Mouse (Mus musculus) intestine, embryonic 16.5 days (tissue): ENCODE results near the gene Noa1. TPM values are rescaled to one million over a fixed set of nuclear protein-coding genes. Genes with fewer than 3 reads are reported as not detected.
A peak's percentile ranks its signal among the peaks of the same experiment; 100 is the strongest.

Source experiments
- ATAC-seq: fragments of 200-750 bp; cut with Nextera tagmentation; 2 replicates; pipeline ENCODE4 v1.8.0; 2017; ENCODE audit warnings: moderate TSS enrichment, moderate library complexity
- H3K27ac ChIP-seq: fragments of 300-500 bp; sonication (generic); 2 replicates; pipeline ENCODE4 v1.5.1; 2014; ENCODE audit warnings: mild to moderate bottlenecking, low read length
- H3K27me3 ChIP-seq: fragments of 300-500 bp; sonication (generic); replicated peaks from 2 replicates; pipeline ENCODE4 v1.6.1; 2014; ENCODE audit warnings: low read length, control low read depth, mixed read lengths; ENCODE audit not compliant: control insufficient read depth, insufficient read depth
- H3K36me3 ChIP-seq: fragments of 300-500 bp; sonication (generic); 2 replicates; pipeline ENCODE4 v1.6.1; 2014; ENCODE audit warnings: low read length, control low read depth; ENCODE audit not compliant: control insufficient read depth, insufficient read depth
- H3K4me1 ChIP-seq: fragments of 300-500 bp; sonication (generic); 2 replicates; pipeline ENCODE4 v1.6.1; 2014; ENCODE audit warnings: low read length, control low read depth, mixed read lengths; ENCODE audit not compliant: control insufficient read depth, insufficient read depth
- H3K4me2 ChIP-seq: fragments of 300-500 bp; sonication (generic); 2 replicates; pipeline ENCODE4 v1.6.1; 2014; ENCODE audit warnings: low read depth, low read length, control low read depth
- H3K4me3 ChIP-seq: fragments of 300-500 bp; sonication (generic); 2 replicates; pipeline ENCODE4 v1.5.1; 2014; ENCODE audit warnings: mild to moderate bottlenecking, low read length
- H3K9ac ChIP-seq: fragments of 300-500 bp; sonication (generic); 2 replicates; pipeline ENCODE4 v1.6.1; 2014; ENCODE audit warnings: low read depth, low read length
- H3K9me3 ChIP-seq: fragments of 300-500 bp; sonication (generic); 2 replicates; pipeline ENCODE4 v1.6.1; 2016; ENCODE audit warnings: low read length, control low read depth; ENCODE audit not compliant: control insufficient read depth
- WGBS: fragments of 180-500 bp; shearing (Covaris S2); extraction: QIAGEN DNeasy Blood & Tissue Kit; methylation state at CpG from one replicate; pipeline ENCODE4 v1.1.7; 2014; 5-methylcytosine and 5-hydroxymethylcytosine counted together
- polyA plus RNA-seq: library from polyadenylated mRNA; unstranded; fragments of >200 nt; fragmentation: Nextera tagmentation; extraction: Ambion mirVana; gene quantifications from 2 replicates; pipeline ENCODE4 v1.2.1, GENCODE M21; 2015

Noa1 gene
- polyA plus RNA-seq, 1 experiment from 2014 or later: 30.9 TPM

- WGBS: 84% methylated on average over 4 of the region's 4 CpGs
- no peaks in the 10 kb centered on the region for H3K4me1 ChIP-seq
- H3K27ac ChIP-seq: no peak overlapping the region
- no peak overlapping the region for H3K4me3 ChIP-seq
- H3K36me3 ChIP-seq: peaks cover 33% of the 10 kb centered on the region
- H3K27me3 ChIP-seq: no peaks in the 10 kb centered on the region
- no peak overlapping the region for H3K4me2 ChIP-seq
- no peak; the same call in 1 of the 2 replicates for ATAC-seq
- H3K9me3 ChIP-seq: no peaks in the 10 kb centered on the region
- H3K9ac ChIP-seq: no peak overlapping the region
Measured at GRCm38 (mm10) chr5:77340033-77340432, 30.1 kb upstream of the Noa1 start.

DNA sequence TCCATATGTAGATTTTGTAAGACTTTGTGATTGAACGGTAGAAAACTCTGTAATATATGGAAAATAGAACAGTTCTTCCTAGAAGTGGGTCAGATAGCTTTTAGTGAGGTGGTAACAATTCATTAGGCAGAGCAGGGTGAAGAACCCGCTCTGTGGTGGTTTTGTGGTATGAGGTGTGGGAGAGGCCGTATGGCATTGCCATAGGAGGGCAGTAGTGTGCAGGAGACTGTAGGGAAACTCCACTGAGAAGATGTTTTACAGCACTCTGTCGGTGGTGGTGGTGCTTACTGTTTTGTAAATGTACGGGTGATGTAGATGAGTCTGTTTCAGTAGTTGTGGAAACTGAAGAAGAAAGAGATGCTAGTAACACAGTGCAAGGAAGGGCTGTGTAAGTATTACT is 20.3 kb upstream of the Noa1 start:
- Histone ChIP-seq H3K27ac (no peak overlapping the region), H3K4me3 (no peak overlapping the region), H3K9ac (no peak overlapping the region), H3K4me2 (no peak overlapping the region), H3K4me1 (no peaks in the 10 kb centered on the region), H3K9me3 (no peaks in the 10 kb centered on the region), H3K36me3 (peaks cover 22% of the 10 kb centered on the region), H3K27me3 (no peaks in the 10 kb centered on the region)
- WGBS: 80% methylated on average over 5 of the region's 5 CpGs
- ATAC-seq: no peak

DNA sequence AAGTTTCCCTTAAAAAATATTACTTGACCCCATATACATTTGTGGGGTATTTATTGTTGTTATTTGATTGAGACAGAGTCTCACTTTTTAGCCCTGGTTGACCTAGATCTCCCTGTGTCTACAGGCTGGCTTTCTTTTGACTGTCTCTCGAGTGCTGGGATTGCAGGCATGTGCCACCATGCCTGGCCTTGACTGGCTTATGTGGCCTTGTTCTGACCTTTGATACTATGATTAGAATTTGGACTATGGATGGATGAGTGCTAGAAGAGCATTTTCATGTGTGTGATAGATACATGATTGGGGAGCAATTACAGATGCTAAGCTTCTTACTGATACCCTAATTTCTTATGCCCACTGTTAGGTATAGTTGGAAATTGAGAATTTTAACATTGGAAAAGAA is 15.1 kb upstream of the Noa1 start:
- Histone ChIP-seq H3K36me3 (peaks cover 19% of the 10 kb centered on the region), H3K4me3 (no peak overlapping the region), H3K27ac (no peak overlapping the region), H3K4me2 (no peak overlapping the region), H3K9me3 (no peaks in the 10 kb centered on the region), H3K9ac (no peak overlapping the region), H3K27me3 (no peaks in the 10 kb centered on the region), H3K4me1 (no peaks in the 10 kb centered on the region)
- no peak for ATAC-seq
- WGBS: 68% methylated on average over 1 of the region's 1 CpGs

- peaks cover 13% of the 10 kb centered on the region for H3K36me3 ChIP-seq
- no peak overlapping the region for H3K27ac ChIP-seq
- no peaks in the 10 kb centered on the region for H3K9me3 ChIP-seq
- 88% methylated on average over 6 of the region's 6 CpGs for WGBS
- peaks cover 4% of the 10 kb centered on the region for H3K4me1 ChIP-seq
- no peak for ATAC-seq
- no peak overlapping the region for H3K4me2 ChIP-seq
- no peak overlapping the region for H3K9ac ChIP-seq
- no peaks in the 10 kb centered on the region for H3K27me3 ChIP-seq
- no peak overlapping the region for H3K4me3 ChIP-seq
Measured at GRCm38 (mm10) chr5:77314986-77315385, 5.1 kb upstream of the Noa1 start.

DNA sequence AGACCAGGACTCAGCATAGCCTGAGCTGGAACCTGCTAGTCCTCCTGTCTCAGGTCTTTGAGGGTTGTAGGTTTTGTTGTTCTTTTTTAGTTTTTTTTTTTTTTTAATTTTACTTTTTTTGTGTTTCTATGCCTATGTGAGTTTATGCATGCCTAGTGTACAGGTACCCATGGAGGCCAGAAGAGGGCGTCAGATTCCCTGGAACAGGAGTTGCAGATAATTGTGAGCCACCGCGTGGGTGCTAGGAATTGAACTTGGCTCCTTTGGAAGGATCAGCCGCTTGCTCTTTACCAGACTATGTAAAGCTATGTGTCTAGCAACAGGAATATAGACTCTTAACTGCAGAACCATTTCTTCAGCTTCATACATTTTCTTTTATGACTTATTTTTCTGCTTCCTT is 4.3 kb upstream of the Noa1 start:
- no peak for ATAC-seq
- Histone ChIP-seq H3K4me1 (peaks cover 4% of the 10 kb centered on the region), H3K9me3 (no peaks in the 10 kb centered on the region), H3K4me3 (no peak overlapping the region), H3K27ac (no peak overlapping the region), H3K4me2 (no peak overlapping the region), H3K36me3 (peaks cover 12% of the 10 kb centered on the region; the same call in 1 of the 2 replicates), H3K27me3 (no peaks in the 10 kb centered on the region), H3K9ac (no peak overlapping the region)
- 95% methylated on average over 4 of the region's 4 CpGs for WGBS

DNA sequence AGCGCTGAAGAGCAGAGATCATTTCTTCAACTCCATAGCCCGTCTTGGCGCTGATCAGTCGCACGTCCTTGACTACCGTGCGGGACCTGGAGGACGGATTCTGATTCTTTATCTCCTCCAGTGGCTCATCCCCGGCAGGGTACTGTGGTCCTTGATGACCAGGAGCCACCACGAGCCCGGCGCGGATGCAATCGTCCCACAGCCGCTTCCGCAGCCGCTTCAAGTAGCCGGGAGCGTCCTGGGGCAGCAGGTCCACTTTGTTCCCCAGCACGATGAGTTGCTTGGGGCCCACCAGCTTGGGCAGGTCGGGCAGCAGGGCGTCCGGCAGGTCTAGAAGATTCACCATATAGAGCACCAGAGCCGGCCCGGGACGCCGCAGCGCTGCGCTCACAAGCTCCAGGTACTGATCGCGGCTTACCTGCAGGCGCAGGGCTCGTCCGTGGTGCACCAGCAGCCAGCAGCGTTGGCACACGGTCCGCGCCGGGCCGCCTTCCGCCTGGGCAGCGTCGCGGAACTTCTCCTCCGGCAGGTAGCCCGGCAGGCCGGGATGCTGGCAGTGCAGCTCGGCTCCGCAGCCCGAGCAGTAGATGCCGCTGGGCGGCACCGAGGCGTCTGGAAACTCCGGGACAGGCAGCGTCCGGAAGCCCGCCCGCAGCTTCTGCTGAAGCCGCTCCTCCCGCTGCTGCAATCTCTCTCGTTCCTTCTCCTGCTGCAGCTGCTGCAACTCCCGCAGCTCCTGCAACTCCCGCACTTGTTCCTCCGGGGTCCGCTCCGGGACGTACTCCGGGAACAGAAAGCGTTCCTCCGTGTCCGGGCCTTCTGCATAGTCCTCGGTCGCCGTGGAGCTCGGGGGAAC is 605 bp downstream of the Noa1 start:
- H3K4me2 ChIP-seq: peak overlapping the region; percentile 92
- H3K9ac ChIP-seq: peak overlapping the region; percentile 84
- H3K4me3 ChIP-seq: peak overlapping the region; percentile 94
- under 1% methylated on average over 76 of the region's 76 CpGs for WGBS
- peaks cover 13% of the 10 kb centered on the region for H3K4me1 ChIP-seq
- no peaks in the 10 kb centered on the region for H3K27me3 ChIP-seq
- peak; percentile 56 for ATAC-seq
- no peaks in the 10 kb centered on the region for H3K9me3 ChIP-seq
- H3K27ac ChIP-seq: 0 out of 2 replicates have a peak overlapping the region, but pooled peaks have one; percentile 29
- H3K36me3 ChIP-seq: peaks cover 6% of the 10 kb centered on the region; the same call in 1 of the 2 replicates

DNA sequence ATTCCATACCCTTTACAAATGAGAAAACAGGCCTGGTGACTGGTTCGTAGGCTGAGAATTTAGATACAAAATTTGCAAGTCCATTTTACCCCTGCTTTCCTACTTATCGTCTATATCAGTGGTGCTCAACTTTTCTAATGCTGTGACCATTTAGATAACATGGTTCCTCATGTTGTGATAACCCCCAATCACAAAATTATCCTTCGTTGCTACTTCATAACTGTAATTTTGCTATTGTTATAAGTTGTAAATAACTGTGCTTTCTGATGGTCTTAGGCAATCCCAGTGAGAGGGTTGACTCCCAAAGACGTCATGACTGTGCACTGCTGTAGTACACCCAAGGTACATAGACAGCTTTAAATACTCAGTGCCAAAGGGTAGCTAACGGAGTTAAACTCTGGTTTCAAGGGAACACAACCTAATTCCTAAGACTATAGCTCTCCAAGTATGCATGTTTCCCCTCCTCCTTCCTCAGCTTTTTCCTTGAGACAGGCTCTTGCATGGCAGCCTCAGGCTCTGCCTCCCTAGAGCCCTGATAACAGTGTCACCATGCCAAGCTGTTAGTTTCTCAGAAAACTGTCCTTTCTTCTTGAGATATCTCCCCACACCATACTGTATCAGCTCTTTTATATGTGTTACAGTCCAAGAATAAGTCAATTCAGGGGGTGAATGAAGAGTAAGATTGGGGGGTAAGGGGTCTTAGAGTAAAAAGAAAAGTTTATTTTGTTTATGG is 1.9 kb downstream of the Noa1 start:
- no peaks in the 10 kb centered on the region for H3K9me3 ChIP-seq
- ATAC-seq: no peak
- peak overlapping the region; percentile 92 for H3K4me2 ChIP-seq
- H3K36me3 ChIP-seq: 0 out of 2 replicates have a peak, but pooled peaks cover 3% of the 10 kb centered on the region
- no peaks in the 10 kb centered on the region for H3K27me3 ChIP-seq
- peak overlapping the region; percentile 84 for H3K9ac ChIP-seq
- no peak overlapping the region for H3K27ac ChIP-seq
- 81% methylated on average over 5 of the region's 5 CpGs for WGBS
- H3K4me3 ChIP-seq: peak overlapping the region; percentile 94
- H3K4me1 ChIP-seq: peaks cover 13% of the 10 kb centered on the region

GRCm38 (mm10) chr5:77301296-77301903 is 8.5 kb downstream of the Noa1 start:
- no peak overlapping the region for H3K9ac ChIP-seq
- H3K27me3 ChIP-seq: no peaks in the 10 kb centered on the region
- no peaks in the 10 kb centered on the region for H3K9me3 ChIP-seq
- no peak for ATAC-seq
- no peak overlapping the region for H3K27ac ChIP-seq
- WGBS: 93% methylated on average over 6 of the region's 6 CpGs
- H3K4me1 ChIP-seq: no peaks in the 10 kb centered on the region
- H3K36me3 ChIP-seq: peaks cover 16% of the 10 kb centered on the region
- no peak overlapping the region for H3K4me2 ChIP-seq
- no peak overlapping the region for H3K4me3 ChIP-seq

DNA sequence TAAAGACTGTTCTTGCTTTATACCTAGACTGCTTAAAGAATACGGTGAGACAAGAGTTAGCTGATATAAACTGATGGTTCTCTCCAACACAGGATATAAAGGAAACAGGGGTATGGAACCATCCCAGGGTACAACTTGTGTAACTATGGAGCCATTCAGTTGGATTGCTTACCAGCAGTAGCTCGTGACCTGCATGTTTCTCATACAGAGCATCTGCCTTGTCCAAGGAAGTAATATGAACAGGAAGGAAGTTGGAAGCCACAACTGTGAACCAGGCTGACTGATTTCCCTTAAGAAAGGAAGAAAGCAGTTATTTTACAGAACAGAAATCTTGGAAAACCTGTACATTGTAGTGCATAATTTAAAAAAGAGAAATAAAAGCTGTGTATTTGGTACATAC is 10.4 kb downstream of the Noa1 start:
- Histone ChIP-seq H3K4me2 (no peak overlapping the region), H3K4me3 (no peak overlapping the region), H3K4me1 (no peaks in the 10 kb centered on the region), H3K27me3 (no peaks in the 10 kb centered on the region), H3K9ac (no peak overlapping the region), H3K27ac (no peak overlapping the region), H3K36me3 (peaks cover 21% of the 10 kb centered on the region), H3K9me3 (no peaks in the 10 kb centered on the region)
- ATAC-seq: no peak
- 88% methylated on average over 2 of the region's 2 CpGs for WGBS
